Mouse (Mus musculus) MEL (cell line): ENCODE measurements around the gene Hs3st1.

ENCODE experiments used
- CHD1 ChIP-seq: IDR thresholded peaks from 2 replicates; pipeline ENCODE4 v1.6.1; 2012; ENCODE audit warnings: low read depth, mild to moderate bottlenecking, inconsistent platforms, low read length, improper control_type of control experiment
- GABPA ChIP-seq: IDR thresholded peaks from 2 replicates; pipeline ENCODE4 v1.6.1; 2012; ENCODE audit warnings: low read depth, mild to moderate bottlenecking, inconsistent platforms, low read length, improper control_type of control experiment, moderate library complexity
- MAFK ChIP-seq: IDR thresholded peaks from 2 replicates; pipeline ENCODE4 v1.6.1; 2011; ENCODE audit warnings: low read depth, mild to moderate bottlenecking, low read length, improper control_type of control experiment, borderline replicate concordance
- MAX ChIP-seq: IDR thresholded peaks from 2 replicates; pipeline ENCODE4 v1.6.1; 2011; ENCODE audit warnings: low read length, improper control_type of control experiment
- TAL1 ChIP-seq: IDR thresholded peaks from 2 replicates; pipeline ENCODE4 v1.6.1; 2012; ENCODE audit warnings: mild to moderate bottlenecking, inconsistent platforms, low read length, moderate library complexity, mixed read lengths

DNA sequence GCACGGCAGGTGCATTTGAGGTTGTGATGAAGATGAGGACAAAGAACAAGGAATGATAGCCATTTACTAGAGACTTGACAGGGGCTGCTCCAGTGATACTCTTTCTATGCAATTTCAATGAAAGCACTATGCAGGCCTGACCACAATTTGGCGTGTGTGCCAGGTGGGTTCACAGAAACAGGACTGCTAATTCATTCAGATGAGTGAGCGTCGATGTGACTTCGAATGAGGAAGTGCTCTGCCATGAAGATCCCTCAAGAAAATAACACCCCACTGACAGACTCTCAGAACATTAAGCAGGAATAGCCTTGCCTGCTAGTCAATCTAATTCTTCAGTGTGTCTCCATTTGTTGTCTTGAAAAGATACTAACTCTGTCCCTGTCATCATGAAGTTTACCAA, 49.4 kb upstream of the Hs3st1 start:
- TF ChIP-seq CHD1 (no peak), GABPA (no peak), MAFK (no peak), MAX (no peak), TAL1 (no peak)
